Mouse (Mus musculus) heart, postnatal 0 days (tissue): ENCODE measurements around the gene Fam117b. TPM values are rescaled to one million over a fixed set of nuclear protein-coding genes. Genes with fewer than 3 reads are reported as not detected.
A peak's percentile ranks its signal among the peaks of the same experiment; 100 is the strongest.

Experiments used
- ATAC-seq: fragments of 200-750 bp; cut with Nextera tagmentation; 2 replicates; pipeline ENCODE4 v1.8.0; 2017; ENCODE audit warnings: low read depth, moderate number of reproducible peaks, moderate library complexity; ENCODE audit not compliant: insufficient read depth
- DNase-seq: peaks from one replicate; pipeline ENCODE4 v3.0.0-alpha.2; 2016; ENCODE audit warnings: low spot score
- H3K27ac ChIP-seq: fragments of 300-500 bp; sonication (generic); 2 replicates; pipeline ENCODE4 v1.5.1; 2014; ENCODE audit warnings: low read depth, mild to moderate bottlenecking
- H3K27me3 ChIP-seq: fragments of 300-500 bp; sonication (generic); 2 replicates; pipeline ENCODE4 v1.6.1; 2014; ENCODE audit warnings: low read length, mixed read lengths; ENCODE audit not compliant: control insufficient read depth, insufficient read depth
- H3K36me3 ChIP-seq: fragments of 300-500 bp; sonication (generic); replicated peaks from 2 replicates; pipeline ENCODE4 v1.6.1; 2014; ENCODE audit warnings: low read length, mixed read lengths; ENCODE audit not compliant: control insufficient read depth, insufficient read depth
- H3K4me1 ChIP-seq: fragments of 300-500 bp; sonication (generic); 2 replicates; pipeline ENCODE4 v1.6.1; 2014; ENCODE audit warnings: antibody characterized with exemption; ENCODE audit not compliant: control insufficient read depth, insufficient read depth
- H3K4me2 ChIP-seq: fragments of 300-500 bp; sonication (generic); 2 replicates; pipeline ENCODE4 v1.6.1; 2014; ENCODE audit warnings: low read depth, mild to moderate bottlenecking, low read length, moderate library complexity
- H3K4me3 ChIP-seq: fragments of 300-500 bp; sonication (generic); 2 replicates; pipeline ENCODE4 v1.5.1; 2014; ENCODE audit warnings: low read depth, low read length
- H3K9ac ChIP-seq: fragments of 300-500 bp; sonication (generic); replicated peaks from 2 replicates; pipeline ENCODE4 v1.6.1; 2014; ENCODE audit warnings: low read depth, low read length, mixed read lengths
- H3K9me3 ChIP-seq: fragments of 300-500 bp; sonication (generic); replicated peaks from 2 replicates; pipeline ENCODE4 v1.6.1; 2016; ENCODE audit warnings: low read length; ENCODE audit not compliant: control insufficient read depth
- CTCF ChIP-seq: IDR thresholded peaks from 2 replicates; pipeline ENCODE4 v1.5.1; 2016; ENCODE audit warnings: antibody characterized with exemption, control low read depth, low read depth
- EP300 ChIP-seq: IDR thresholded peaks from 2 replicates; pipeline ENCODE4 v1.6.1; 2016; ENCODE audit warnings: antibody characterized with exemption, low read depth
- WGBS: fragments of 180-500 bp; shearing (Covaris S2); extraction: QIAGEN DNeasy Blood & Tissue Kit; methylation state at CpG from one replicate; pipeline ENCODE4 v1.1.7; 2014; 5-methylcytosine and 5-hydroxymethylcytosine counted together
- polyA plus RNA-seq: library from polyadenylated mRNA; unstranded; fragments of >200 nt; fragmentation: Nextera tagmentation; extraction: Ambion mirVana; gene quantifications from 2 replicates; pipeline ENCODE4 v1.2.1, GENCODE M21; 2015
- total RNA-seq: library from RNA; depleted of rRNA; stranded (reverse); fragments of >200 nt; gene quantifications from 2 replicates; pipeline ENCODE4 v1.2.3, GENCODE M21; 2014; ENCODE audit warnings: low replicate concordance

Gene Fam117b
- total and polyA plus RNA-seq, 2 experiments from 2014 or later: 2.4 to 7.7 TPM

DNA sequence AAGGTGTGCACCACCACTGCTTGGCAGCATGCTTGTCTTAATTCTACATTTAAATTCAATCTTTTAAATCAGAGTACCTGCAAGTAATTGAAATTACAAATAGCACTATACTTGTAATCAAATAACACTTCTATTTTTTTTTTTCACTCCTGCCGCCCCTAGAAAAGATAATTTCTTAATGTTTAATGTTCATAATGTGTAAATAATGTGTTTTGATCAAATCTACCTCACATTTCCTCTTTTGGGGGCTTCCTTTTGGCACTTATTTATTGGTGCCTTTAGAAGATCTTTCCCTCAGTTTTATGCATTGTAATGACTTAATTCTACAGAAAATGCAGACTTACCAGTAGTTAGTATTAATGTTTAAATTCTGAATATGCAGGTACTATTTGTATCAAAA, 10.9 kb downstream of the Fam117b start:
- WGBS: 87% methylated on average over 1 of the region's 1 CpGs
- Histone ChIP-seq H3K4me2 (no peak overlapping the region), H3K27me3 (no peaks in the 10 kb centered on the region), H3K9me3 (no peaks in the 10 kb centered on the region), H3K4me1 (0 out of 2 replicates have a peak, but pooled peaks cover 3% of the 10 kb centered on the region), H3K36me3 (no peaks in the 10 kb centered on the region), H3K4me3 (no peak overlapping the region), H3K27ac (no peak overlapping the region), H3K9ac (no peak overlapping the region)
- ATAC-seq (no peak), DNase-seq (no peak)
- TF ChIP-seq EP300 (no peak), CTCF (no peak)

DNA sequence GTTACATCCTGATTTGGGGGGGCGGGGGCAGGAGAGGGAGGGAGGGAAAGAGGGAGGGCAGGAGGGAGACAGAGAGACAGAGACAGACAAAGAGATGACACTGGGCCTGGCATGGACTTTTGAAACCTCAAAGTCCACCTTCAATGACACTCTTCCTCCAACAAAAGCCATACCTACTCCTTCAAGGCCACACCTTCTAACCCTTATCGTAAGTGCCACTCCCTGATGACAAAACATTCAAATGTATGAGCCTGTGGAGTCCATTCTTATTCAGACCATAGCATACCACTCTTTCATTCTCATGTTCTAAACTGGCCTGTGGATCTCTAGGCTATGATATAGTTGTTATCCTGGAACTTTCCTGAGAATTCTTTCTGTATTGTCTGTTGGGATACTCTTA, 11.6 kb downstream of the Fam117b start:
- Histone ChIP-seq H3K36me3 (no peaks in the 10 kb centered on the region), H3K9ac (no peak overlapping the region), H3K27ac (no peak overlapping the region), H3K27me3 (no peaks in the 10 kb centered on the region), H3K4me3 (no peak overlapping the region), H3K4me1 (0 out of 2 replicates have a peak, but pooled peaks cover 3% of the 10 kb centered on the region), H3K4me2 (no peak overlapping the region), H3K9me3 (no peaks in the 10 kb centered on the region)
- ATAC-seq (no peak), DNase-seq (no peak)
- TF ChIP-seq CTCF (no peak), EP300 (no peak)
- 98% methylated on average over 2 of the region's 2 CpGs for WGBS

DNA sequence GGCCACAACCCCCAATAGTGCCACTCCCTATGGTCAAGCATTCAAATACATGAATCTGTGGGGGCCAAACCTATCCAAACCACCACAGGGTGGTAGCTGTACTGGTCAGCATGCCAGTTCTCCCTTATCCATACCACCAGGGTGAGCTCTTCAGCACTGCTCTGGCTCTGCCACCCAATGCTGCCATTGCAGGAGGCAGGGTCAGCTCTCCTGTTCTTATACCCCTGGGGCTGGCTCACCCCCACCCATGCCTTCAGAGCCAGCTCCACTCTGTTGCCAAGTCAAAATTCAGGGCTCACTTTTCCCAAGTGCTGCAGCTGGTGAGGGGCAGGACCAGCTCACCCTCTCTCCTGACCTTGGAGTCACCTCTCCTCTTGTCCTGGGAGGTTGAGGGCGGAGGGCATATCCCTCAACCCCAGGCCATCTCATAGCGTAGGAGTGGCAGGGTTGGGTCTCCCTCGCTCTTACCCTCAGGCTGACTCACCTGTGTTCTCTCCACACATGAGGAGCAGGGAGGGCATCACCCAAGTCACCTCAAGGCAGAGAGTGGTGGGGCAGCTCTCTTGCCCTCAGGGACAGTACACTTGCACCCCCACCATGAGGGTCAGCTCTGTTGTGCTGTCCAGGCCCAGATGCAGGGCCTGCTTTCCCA, 13.3 kb downstream of the Fam117b start:
- WGBS: 94% methylated on average over 3 of the region's 3 CpGs
- Histone ChIP-seq H3K9ac (no peak overlapping the region), H3K9me3 (no peaks in the 10 kb centered on the region), H3K4me3 (no peak overlapping the region), H3K4me1 (peaks cover 6% of the 10 kb centered on the region; the same call in 1 of the 2 replicates), H3K36me3 (no peaks in the 10 kb centered on the region), H3K4me2 (no peak overlapping the region), H3K27ac (no peak overlapping the region), H3K27me3 (no peaks in the 10 kb centered on the region)
- TF ChIP-seq EP300: no peak
- TF ChIP-seq CTCF: no peak
- ATAC-seq (no peak), DNase-seq (no peak)

DNA sequence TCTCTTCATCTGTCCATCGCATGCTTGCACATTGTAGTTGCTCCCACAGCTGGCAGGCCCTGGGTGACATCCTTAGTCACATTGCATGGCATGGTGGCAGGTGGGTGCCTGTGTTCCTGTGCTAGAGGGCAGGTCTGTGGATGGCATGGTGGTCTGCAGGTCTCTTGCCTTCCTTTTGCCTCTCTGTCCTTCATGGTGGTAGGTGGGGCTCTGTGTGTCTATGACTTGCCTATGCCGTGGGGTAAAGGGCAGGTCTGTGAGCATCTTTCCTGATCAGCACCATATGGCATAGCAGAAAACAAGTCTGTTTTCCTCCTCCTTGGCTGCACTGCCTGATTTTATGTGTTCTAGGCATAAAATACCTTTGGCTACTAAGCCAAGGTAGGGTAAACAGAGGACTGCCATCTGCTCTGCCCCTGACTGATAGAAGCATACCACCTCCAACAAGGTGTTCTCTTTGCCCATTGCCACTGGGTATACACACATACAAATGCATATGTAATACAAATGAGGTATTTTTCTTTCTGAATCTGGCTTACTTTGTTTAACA, 14.4 kb downstream of the Fam117b start:
- WGBS: 81% methylated on average over 2 of the region's 2 CpGs
- H3K9me3 ChIP-seq: no peaks in the 10 kb centered on the region
- TF ChIP-seq CTCF (no peak), EP300 (no peak)
- no peak overlapping the region for H3K4me3 ChIP-seq
- H3K36me3 ChIP-seq: no peaks in the 10 kb centered on the region
- no peak overlapping the region for H3K4me2 ChIP-seq
- no peak overlapping the region for H3K27ac ChIP-seq
- no peaks in the 10 kb centered on the region for H3K27me3 ChIP-seq
- DNase-seq (no peak), ATAC-seq (no peak)
- H3K4me1 ChIP-seq: peaks cover 6% of the 10 kb centered on the region; the same call in 1 of the 2 replicates
- H3K9ac ChIP-seq: no peak overlapping the region

DNA sequence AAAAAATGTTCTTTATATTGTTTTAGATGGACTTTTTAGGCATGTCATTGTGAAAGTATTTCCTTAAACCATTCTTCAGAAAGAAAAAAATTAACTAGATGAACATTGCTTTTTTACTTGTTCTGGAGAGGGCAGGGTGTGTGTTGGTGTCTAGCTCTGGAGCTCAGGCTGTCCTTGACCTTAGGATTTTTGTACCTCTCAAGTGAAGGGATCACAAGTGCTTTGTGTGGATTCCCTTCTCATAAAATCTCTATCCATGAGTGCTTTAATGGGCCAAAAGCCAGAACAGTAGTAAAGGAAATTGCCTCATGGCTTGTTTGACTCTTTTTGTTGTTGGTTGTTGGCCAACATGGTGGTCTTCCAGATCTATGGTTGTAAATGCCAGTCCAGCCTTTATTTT, 18.1 kb downstream of the Fam117b start:
- H3K4me2 ChIP-seq: no peak overlapping the region
- no peaks in the 10 kb centered on the region for H3K27me3 ChIP-seq
- TF ChIP-seq CTCF (no peak), EP300 (no peak)
- H3K36me3 ChIP-seq: no peaks in the 10 kb centered on the region
- H3K4me3 ChIP-seq: no peak overlapping the region
- peaks cover 3% of the 10 kb centered on the region; the same call in 1 of the 2 replicates for H3K4me1 ChIP-seq
- ATAC-seq: no peak
- H3K27ac ChIP-seq: 0 out of 2 replicates have a peak overlapping the region, but pooled peaks have one; percentile 15
- no peaks in the 10 kb centered on the region for H3K9me3 ChIP-seq
- no peak overlapping the region for H3K9ac ChIP-seq
- DNase-seq: no peak
